Mouse (Mus musculus) testis, adult 2 months (tissue): Measurements from ENCODE around the gene Sgk2. TPM values are rescaled to one million over a fixed set of nuclear protein-coding genes. Genes with fewer than 3 reads are reported as not detected.

ENCODE experiments used
- H3K27ac ChIP-seq: fragments of 200-500 bp; 2 replicates; pipeline ENCODE4 v1.5.1; 2012; ENCODE audit warnings: low read depth, low read length; ENCODE audit not compliant: control insufficient read depth, insufficient read depth
- H3K27me3 ChIP-seq: fragments of 200-500 bp; 2 replicates; pipeline ENCODE4 v1.6.1; 2012; ENCODE audit warnings: mild to moderate bottlenecking, low read length, moderate library complexity; ENCODE audit not compliant: control insufficient read depth, insufficient read depth
- H3K36me3 ChIP-seq: fragments of 200-500 bp; 2 replicates; pipeline ENCODE4 v1.6.1; 2012; ENCODE audit warnings: mild to moderate bottlenecking, low read length; ENCODE audit not compliant: control insufficient read depth, insufficient read depth
- H3K4me1 ChIP-seq: fragments of 200-500 bp; 2 replicates; pipeline ENCODE4 v1.6.1; 2012; ENCODE audit warnings: low read length; ENCODE audit not compliant: control insufficient read depth, insufficient read depth
- H3K4me3 ChIP-seq: fragments of 200-500 bp; 2 replicates; pipeline ENCODE4 v1.5.1; 2012; ENCODE audit warnings: low read depth, mild to moderate bottlenecking, low read length, moderate library complexity, mixed read lengths; ENCODE audit not compliant: control insufficient read depth
- CTCF ChIP-seq: fragments of 200-500 bp; IDR thresholded peaks from 2 replicates; pipeline ENCODE4 v1.5.1; 2012; ENCODE audit warnings: low read depth, mild to moderate bottlenecking, inconsistent platforms, low read length, moderate library complexity; ENCODE audit not compliant: control insufficient read depth, insufficient read depth, insufficient replicate concordance
- POLR2A ChIP-seq: fragments of 200-500 bp; IDR thresholded peaks from 2 replicates; pipeline ENCODE4 v1.6.1; 2012; ENCODE audit warnings: low read depth, mild to moderate bottlenecking, inconsistent platforms, low read length, moderate library complexity; ENCODE audit not compliant: control insufficient read depth
- polyA plus RNA-seq: library from polyadenylated mRNA; depleted of rRNA; stranded (reverse); fragments of >200 nt; gene quantifications from 2 replicates; pipeline ENCODE4 v1.2.3, GENCODE M21; 2012

Sgk2 gene
- polyA plus RNA-seq, 1 experiment = 0.26 TPM

GRCm38 (mm10) chr2:162988235-162988634 is 1.1 kb downstream of the Sgk2 start:
- Histone ChIP-seq H3K27me3 (no peaks in the 10 kb centered on the region), H3K27ac (no peak overlapping the region), H3K4me3 (no peak overlapping the region), H3K4me1 (no peaks in the 10 kb centered on the region), H3K36me3 (no peaks in the 10 kb centered on the region)
- TF ChIP-seq CTCF = no peak
- no peak for TF ChIP-seq POLR2A

GRCm38 (mm10) chr2:162991394-162992083 is 4.4 kb downstream of the Sgk2 start:
- H3K4me3 ChIP-seq = no peak overlapping the region
- H3K4me1 ChIP-seq = no peaks in the 10 kb centered on the region
- no peaks in the 10 kb centered on the region for H3K27me3 ChIP-seq
- TF ChIP-seq CTCF (no peak), POLR2A (no peak)
- no peak overlapping the region for H3K27ac ChIP-seq
- H3K36me3 ChIP-seq = no peaks in the 10 kb centered on the region

- Histone ChIP-seq H3K4me3 (no peak overlapping the region), H3K4me1 (no peaks in the 10 kb centered on the region), H3K27ac (no peak overlapping the region), H3K27me3 (no peaks in the 10 kb centered on the region), H3K36me3 (no peaks in the 10 kb centered on the region)
- TF ChIP-seq POLR2A (no peak), CTCF (no peak)
Observed at GRCm38 (mm10) chr2:162992084-162992437, 4.9 kb downstream of the Sgk2 start.

- H3K36me3 ChIP-seq = no peaks in the 10 kb centered on the region
- no peak overlapping the region for H3K27ac ChIP-seq
- H3K4me3 ChIP-seq = no peak overlapping the region
- no peaks in the 10 kb centered on the region for H3K27me3 ChIP-seq
- no peak for TF ChIP-seq POLR2A
- TF ChIP-seq CTCF = no peak
- H3K4me1 ChIP-seq = peaks cover 3% of the 10 kb centered on the region
Observed at GRCm38 (mm10) chr2:162993881-162994616, 6.9 kb downstream of the Sgk2 start.

- H3K4me3 ChIP-seq = peak overlapping the region; percentile 64
- TF ChIP-seq CTCF (peak; percentile 84; the same call in 1 of the 2 replicates), POLR2A (no peak)
- H3K27ac ChIP-seq = no peak overlapping the region
- no peaks in the 10 kb centered on the region for H3K36me3 ChIP-seq
- peaks cover 8% of the 10 kb centered on the region for H3K4me1 ChIP-seq
- H3K27me3 ChIP-seq = no peaks in the 10 kb centered on the region
Observed at GRCm38 (mm10) chr2:162998528-162999230, 11.5 kb downstream of the Sgk2 start.

GRCm38 (mm10) chr2:162999744-163000143 is 12.6 kb downstream of the Sgk2 start:
- H3K4me1 ChIP-seq = peaks cover 8% of the 10 kb centered on the region
- no peak overlapping the region for H3K4me3 ChIP-seq
- no peak overlapping the region for H3K27ac ChIP-seq
- no peaks in the 10 kb centered on the region for H3K27me3 ChIP-seq
- H3K36me3 ChIP-seq = no peaks in the 10 kb centered on the region
- TF ChIP-seq POLR2A = no peak
- peak; percentile 36; the same call in 1 of the 2 replicates for TF ChIP-seq CTCF

- H3K36me3 ChIP-seq = no peaks in the 10 kb centered on the region
- H3K27me3 ChIP-seq = no peaks in the 10 kb centered on the region
- no peak overlapping the region for H3K27ac ChIP-seq
- TF ChIP-seq CTCF (no peak), POLR2A (no peak)
- peaks cover 8% of the 10 kb centered on the region for H3K4me1 ChIP-seq
- no peak overlapping the region for H3K4me3 ChIP-seq
Observed at GRCm38 (mm10) chr2:163001071-163001470, 13.9 kb downstream of the Sgk2 start.
